21 mouse cellular contexts compared by ENCODE assay signal in genomic region chr12:80039150-80039549, GRCm38 (mm10).
DNase-seq lines count a peak whose midpoint lies in the region; ATAC-seq and TF ChIP-seq lines count a peak whose summit lies in the region.
"Had no signal": no experiment of that assay in that cellular context is flagged by ENCODE, and none has a peak within 500 bp of the region (broad histone marks: within the 10 kb centered on the region; RNA-seq: fewer than 3 reads in every experiment).

No protein-coding gene starts in this region.

- no peak overlapping the region for H3K4me2 ChIP-seq in forebrain, embryonic 14.5 days (ENCODE audit: low read length)
- no peak overlapping the region for H3K4me2 ChIP-seq in liver, embryonic 12.5 days
- no peak overlapping the region for H3K4me2 ChIP-seq in liver, postnatal 0 days (ENCODE audit: low read depth, low read length)
- H3K4me2 ChIP-seq in midbrain, embryonic 16.5 days (ENCODE audit: low read length) = no peak overlapping the region
- H3K4me2 ChIP-seq: forebrain, embryonic 15.5 days; heart, embryonic 13.5 days; hindbrain, embryonic 13.5 days had no signal

- no peaks in the 10 kb centered on the region for H3K36me3 ChIP-seq in forebrain, embryonic 10.5 days (replicated peaks)
- no peaks in the 10 kb centered on the region for H3K36me3 ChIP-seq in forebrain, embryonic 14.5 days (ENCODE audit: control insufficient read depth, insufficient read depth, low read length)
- no peaks in the 10 kb centered on the region for H3K36me3 ChIP-seq in liver, embryonic 12.5 days
- no peaks in the 10 kb centered on the region for H3K36me3 ChIP-seq in liver, postnatal 0 days (replicated peaks; ENCODE audit: insufficient read depth, low read length)
- H3K36me3 ChIP-seq in midbrain, embryonic 10.5 days = no peaks in the 10 kb centered on the region
- no peaks in the 10 kb centered on the region for H3K36me3 ChIP-seq in midbrain, embryonic 16.5 days (ENCODE audit: control insufficient read depth, insufficient read depth, low read length)
- H3K36me3 ChIP-seq: forebrain, embryonic 15.5 days; heart, embryonic 10.5 days; heart, embryonic 13.5 days; hindbrain, embryonic 13.5 days had no signal

- H3K4me1 ChIP-seq in forebrain, embryonic 10.5 days = peaks cover 48% of the 10 kb centered on the region
- H3K4me1 ChIP-seq in forebrain, embryonic 14.5 days (ENCODE audit: control insufficient read depth, insufficient read depth, low read length) = no peaks in the 10 kb centered on the region
- H3K4me1 ChIP-seq in liver, embryonic 12.5 days = peaks cover 67% of the 10 kb centered on the region
- peaks cover 17% of the 10 kb centered on the region for H3K4me1 ChIP-seq in liver, postnatal 0 days (ENCODE audit: insufficient read depth)
- H3K4me1 ChIP-seq in midbrain, embryonic 10.5 days = peaks cover 47% of the 10 kb centered on the region
- no peaks in the 10 kb centered on the region for H3K4me1 ChIP-seq in midbrain, embryonic 16.5 days (ENCODE audit: control insufficient read depth, insufficient read depth, low read length)
- H3K4me1 ChIP-seq: forebrain, embryonic 15.5 days had no signal

- DNase-seq in forebrain, embryonic 10.5 days (ENCODE audit: extremely low spot score, low spot score) = no peak
- DNase-seq in forebrain, embryonic 14.5 days (ENCODE audit: low spot score) = no peak
- no peak for DNase-seq in liver, postnatal 0 days
- DNase-seq in midbrain, embryonic 10.5 days (ENCODE audit: low spot score) = no peak
- DNase-seq in cerebellum, adult 18-20 months = no peak
- DNase-seq: adrenal gland, adult 2 months; adrenal gland, postnatal 25 days; cerebellum, adult 11-12 months; cerebellum, adult 9-10 months; cerebellum, postnatal 14 days; gastrocnemius, postnatal 25 days; heart, adult 2 months had no signal

- TF ChIP-seq CTCF in liver, postnatal 0 days (IDR thresholded peaks at IDR 0.05; ENCODE audit: low read depth) = no peak

- TF ChIP-seq EP300 in liver, postnatal 0 days (IDR thresholded peaks at IDR 0.05; ENCODE audit: low read depth) = no peak

- 83% methylated on average over 1 of the region's 1 CpGs for WGBS in forebrain, embryonic 10.5 days
- 85% methylated on average over 1 of the region's 1 CpGs for WGBS in forebrain, embryonic 14.5 days
- 55% methylated on average over 1 of the region's 1 CpGs for WGBS in liver, embryonic 12.5 days (ENCODE audit: insufficient replicate concordance)
- WGBS in liver, postnatal 0 days (ENCODE audit: insufficient replicate concordance) = 63% methylated on average over 1 of the region's 1 CpGs
- WGBS in midbrain, embryonic 10.5 days = 83% methylated on average over 1 of the region's 1 CpGs
- 63% methylated on average over 1 of the region's 1 CpGs for WGBS in midbrain, embryonic 16.5 days

- no peak overlapping the region for H3K4me3 ChIP-seq in forebrain, embryonic 10.5 days
- no peak overlapping the region for H3K4me3 ChIP-seq in forebrain, embryonic 14.5 days (ENCODE audit: low read depth, low read length)
- no peak overlapping the region for H3K4me3 ChIP-seq in liver, embryonic 12.5 days
- H3K4me3 ChIP-seq in liver, postnatal 0 days (ENCODE audit: low read depth, low read length) = no peak overlapping the region
- no peak overlapping the region for H3K4me3 ChIP-seq in midbrain, embryonic 10.5 days
- H3K4me3 ChIP-seq in midbrain, embryonic 16.5 days (ENCODE audit: low read depth, low read length) = no peak overlapping the region
- H3K4me3 ChIP-seq: forebrain, embryonic 15.5 days; heart, adult 2 months; heart, embryonic 10.5 days; heart, embryonic 13.5 days; hindbrain, embryonic 13.5 days had no signal

- H3K9me3 ChIP-seq in forebrain, embryonic 10.5 days = no peaks in the 10 kb centered on the region
- no peaks in the 10 kb centered on the region for H3K9me3 ChIP-seq in forebrain, embryonic 14.5 days (replicated peaks; ENCODE audit: control insufficient read depth, low read length)
- no peaks in the 10 kb centered on the region for H3K9me3 ChIP-seq in liver, embryonic 12.5 days (replicated peaks)
- no peaks in the 10 kb centered on the region for H3K9me3 ChIP-seq in liver, postnatal 0 days (ENCODE audit: low read length)
- H3K9me3 ChIP-seq in midbrain, embryonic 10.5 days (replicated peaks) = no peaks in the 10 kb centered on the region
- no peaks in the 10 kb centered on the region for H3K9me3 ChIP-seq in midbrain, embryonic 16.5 days (replicated peaks; ENCODE audit: control insufficient read depth, low read length, poor library complexity, severe bottlenecking)
- H3K9me3 ChIP-seq: forebrain, embryonic 15.5 days; heart, embryonic 10.5 days; heart, embryonic 13.5 days; hindbrain, embryonic 13.5 days had no signal

- no peak for ATAC-seq in forebrain, embryonic 14.5 days
- ATAC-seq in liver, embryonic 12.5 days = no peak
- ATAC-seq in liver, postnatal 0 days = no peak
- no peak for ATAC-seq in midbrain, embryonic 16.5 days
- ATAC-seq: forebrain, embryonic 15.5 days; hindbrain, postnatal 0 days; inflammation-experienced regulatory T-cells, adult 6 months; Patski had no signal

- H3K27ac ChIP-seq in forebrain, embryonic 10.5 days = peak overlapping the region; percentile 9; the same call in 1 of the 2 replicates
- H3K27ac ChIP-seq in forebrain, embryonic 14.5 days (ENCODE audit: low read depth, low read length) = no peak overlapping the region
- H3K27ac ChIP-seq in liver, embryonic 12.5 days = 0 out of 2 replicates have a peak overlapping the region, but pooled peaks have one; percentile 28
- H3K27ac ChIP-seq in liver, postnatal 0 days (ENCODE audit: low read depth) = no peak overlapping the region
- peak overlapping the region; percentile 52 for H3K27ac ChIP-seq in midbrain, embryonic 10.5 days (replicated peaks)
- no peak overlapping the region for H3K27ac ChIP-seq in midbrain, embryonic 16.5 days (ENCODE audit: low read length)
- H3K27ac ChIP-seq: forebrain, embryonic 15.5 days; heart, adult 2 months; heart, embryonic 10.5 days; heart, embryonic 13.5 days; hindbrain, embryonic 13.5 days; hindbrain, postnatal 0 days had no signal

- H3K27me3 ChIP-seq in forebrain, embryonic 10.5 days (ENCODE audit: poor library complexity, severe bottlenecking) = no peaks in the 10 kb centered on the region
- no peaks in the 10 kb centered on the region for H3K27me3 ChIP-seq in forebrain, embryonic 14.5 days (replicated peaks; ENCODE audit: control insufficient read depth, insufficient read depth, low read length)
- no peaks in the 10 kb centered on the region for H3K27me3 ChIP-seq in liver, embryonic 12.5 days (replicated peaks)
- H3K27me3 ChIP-seq in liver, postnatal 0 days (ENCODE audit: insufficient read depth, low read length) = no peaks in the 10 kb centered on the region
- 0 out of 2 replicates have a peak, but pooled peaks cover 7% of the 10 kb centered on the region for H3K27me3 ChIP-seq in midbrain, embryonic 10.5 days (ENCODE audit: low read depth, poor library complexity, severe bottlenecking)
- H3K27me3 ChIP-seq in midbrain, embryonic 16.5 days (ENCODE audit: control insufficient read depth, insufficient read depth, low read depth, low read length) = no peaks in the 10 kb centered on the region
- H3K27me3 ChIP-seq: forebrain, embryonic 15.5 days; heart, embryonic 13.5 days; hindbrain, embryonic 13.5 days; Patski had no signal

- H3K9ac ChIP-seq in forebrain, embryonic 14.5 days (ENCODE audit: low read length) = no peak overlapping the region
- no peak overlapping the region for H3K9ac ChIP-seq in liver, embryonic 12.5 days
- no peak overlapping the region for H3K9ac ChIP-seq in liver, postnatal 0 days (replicated peaks)
- no peak overlapping the region for H3K9ac ChIP-seq in midbrain, embryonic 16.5 days (ENCODE audit: low read depth, low read length)
- H3K9ac ChIP-seq: forebrain, embryonic 15.5 days; heart, embryonic 13.5 days; hindbrain, embryonic 13.5 days had no signal

Comparison
In these comparisons a context has a peak if more than half of its experiments do, and no peak if none do; other contexts are left out.
1. H3K27ac ChIP-seq: peak in forebrain, embryonic 10.5 days (single experiment), liver, embryonic 12.5 days (single experiment) and midbrain, embryonic 10.5 days (single experiment); none in forebrain, embryonic 14.5 days (single experiment), liver, postnatal 0 days (single experiment) and midbrain, embryonic 16.5 days (single experiment).